Mouse (Mus musculus) layer of hippocampus, adult 2 months (tissue): ENCODE measurements at regions not wholly inside any gene's neighbourhood (a gene's known extent, or its start where the extent isn't known, plus 50 kb on each side); places are given as distances from the start of the nearest gene placed in this dataset.
"Not testable (repeated sequence)": the region's sequence is repeated elsewhere in the genome, so short reads cannot be mapped to it uniquely, and the experiment has no call there.

Source experiments
- DNase-seq, 2 experiments: peaks; one replicate each; pipeline ENCODE4 v3.0.0; 2022; ENCODE audit warnings: low spot score in 2 of 2
- H3K27ac ChIP-seq: fragments of 200-600 bp; 2 replicates; pipeline ENCODE4 v1.8.1; 2022
- H3K4me3 ChIP-seq: fragments of 200-600 bp; 2 replicates; pipeline ENCODE4 v1.8.1; 2022; ENCODE audit warnings: mild to moderate bottlenecking
- CTCF ChIP-seq: fragments of 200-600 bp; conservative IDR thresholded peaks from 2 replicates; pipeline ENCODE4 v1.8.1; 2022; ENCODE audit warnings: antibody characterized with exemption, mild to moderate bottlenecking, moderate library complexity

GRCm38 (mm10) chr12:45464952-45465351, 390.4 kb upstream of the Stxbp6 start:
- no peak overlapping the region for H3K27ac ChIP-seq
- no peak overlapping the region for H3K4me3 ChIP-seq
- TF ChIP-seq CTCF, result no peak
- no peak for DNase-seq

- not testable (repeated sequence) for H3K27ac ChIP-seq, H3K4me3 ChIP-seq, DNase-seq
Measured at GRCm38 (mm10) chr12:45458746-45459145, 384.2 kb upstream of the Stxbp6 start.

- H3K4me3 ChIP-seq, result no peak overlapping the region
- TF ChIP-seq CTCF, result peak; percentile 95
- peak; percentile 15 to 50 for DNase-seq
- H3K27ac ChIP-seq, result no peak overlapping the region
Measured at GRCm38 (mm10) chr12:45443512-45444190, 369.1 kb upstream of the Stxbp6 start.

- no peak for TF ChIP-seq CTCF
- no peak for DNase-seq
- no peak overlapping the region for H3K4me3 ChIP-seq
- H3K27ac ChIP-seq, result no peak overlapping the region
Measured at GRCm38 (mm10) chr12:45442474-45442873, 368.0 kb upstream of the Stxbp6 start.

GRCm38 (mm10) chr12:45439745-45440144, 365.2 kb upstream of the Stxbp6 start:
- H3K27ac ChIP-seq, result no peak overlapping the region
- DNase-seq, result no peak
- TF ChIP-seq CTCF, result no peak
- no peak overlapping the region for H3K4me3 ChIP-seq

GRCm38 (mm10) chr12:45437271-45437670, 362.8 kb upstream of the Stxbp6 start:
- TF ChIP-seq CTCF, result no peak
- H3K4me3 ChIP-seq, result no peak overlapping the region
- H3K27ac ChIP-seq, result no peak overlapping the region
- DNase-seq, result no peak

GRCm38 (mm10) chr12:45399436-45399835, 324.9 kb upstream of the Stxbp6 start:
- DNase-seq, result no peak

GRCm38 (mm10) chr12:45384864-45385263, 310.4 kb upstream of the Stxbp6 start:
- TF ChIP-seq CTCF, result peak; percentile 85
- Histone ChIP-seq H3K27ac (no peak overlapping the region), H3K4me3 (no peak overlapping the region)
- peak; percentile 33 to 42 for DNase-seq

More at GRCm38 (mm10) chr12:45399436-45399835, 324.9 kb upstream of the Stxbp6 start:
- TF ChIP-seq CTCF, result no peak
- Histone ChIP-seq H3K4me3 (no peak overlapping the region), H3K27ac (no peak overlapping the region)
